Mouse (Mus musculus): ENCODE data around the gene Tspan9. TPM values are rescaled to one million over a fixed set of nuclear protein-coding genes. Genes with fewer than 3 reads are reported as not detected.

Gene Tspan9
- polyA plus RNA-seq, 1 experiment from 2014 or later, result 44.1 TPM

GRCm38 (mm10) chr6:127948656-127949055, 194.7 kb downstream of the Tspan9 start:
- WGBS, result 66% methylated on average over 9 of the region's 9 CpGs
- DNase-seq (ENCODE audit: low spot score, missing footprints) (no peak), ATAC-seq (ENCODE audit: low FRiP score) (no peak)

DNA sequence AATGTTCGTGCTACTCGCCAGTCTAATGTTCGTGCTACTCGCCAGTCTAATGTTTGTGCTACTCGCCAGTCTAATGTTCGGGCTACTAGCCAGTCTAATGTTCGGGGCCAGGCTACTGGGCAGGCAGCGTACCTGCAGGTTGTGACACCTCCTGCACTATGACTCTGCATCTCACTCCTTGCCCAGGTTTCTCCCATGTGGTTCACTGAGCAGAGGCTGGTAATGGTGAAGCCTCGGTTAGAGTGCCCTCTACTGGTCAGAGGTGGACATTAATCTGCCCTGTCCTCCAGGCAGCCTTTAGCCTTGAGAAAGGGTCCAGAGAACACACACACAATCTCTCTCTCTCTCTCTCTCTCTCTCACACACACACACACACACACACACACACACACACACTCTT, 197.7 kb downstream of the Tspan9 start:
- Histone ChIP-seq H3K4me2 (no peak overlapping the region), H3K9ac (ENCODE audit: low read length) (no peak overlapping the region), H3K36me3 (ENCODE audit: control insufficient read depth, insufficient read depth, low read length) (no peaks in the 10 kb centered on the region), H3K4me1 (ENCODE audit: control insufficient read depth, insufficient read depth, low read length) (no peaks in the 10 kb centered on the region), H3K9me3 (ENCODE audit: control insufficient read depth, low read length) (no peaks in the 10 kb centered on the region), H3K4me3 (ENCODE audit: low read depth, low read length) (no peak overlapping the region), H3K27ac (ENCODE audit: low read depth, low read length) (no peak overlapping the region), H3K27me3 (ENCODE audit: control insufficient read depth, insufficient read depth, low read length) (no peaks in the 10 kb centered on the region)
- WGBS, result 64% methylated on average over 9 of the region's 9 CpGs
- DNase-seq (ENCODE audit: low spot score, missing footprints) (peak; percentile 97), ATAC-seq (ENCODE audit: low FRiP score) (peak; percentile 80)

More at GRCm38 (mm10) chr6:127948656-127949055, 194.7 kb downstream of the Tspan9 start:
- no peaks in the 10 kb centered on the region for H3K27me3 ChIP-seq (ENCODE audit: control insufficient read depth, insufficient read depth, low read length)
- H3K4me3 ChIP-seq (ENCODE audit: low read depth, low read length), result no peak overlapping the region
- no peaks in the 10 kb centered on the region for H3K36me3 ChIP-seq (ENCODE audit: control insufficient read depth, insufficient read depth, low read length)
- H3K27ac ChIP-seq (ENCODE audit: low read depth, low read length), result no peak overlapping the region
- no peak overlapping the region for H3K9ac ChIP-seq (ENCODE audit: low read length)
- no peak overlapping the region for H3K4me2 ChIP-seq
- no peaks in the 10 kb centered on the region for H3K9me3 ChIP-seq (ENCODE audit: control insufficient read depth, low read length)
- no peaks in the 10 kb centered on the region for H3K4me1 ChIP-seq (ENCODE audit: control insufficient read depth, insufficient read depth, low read length)

DNA sequence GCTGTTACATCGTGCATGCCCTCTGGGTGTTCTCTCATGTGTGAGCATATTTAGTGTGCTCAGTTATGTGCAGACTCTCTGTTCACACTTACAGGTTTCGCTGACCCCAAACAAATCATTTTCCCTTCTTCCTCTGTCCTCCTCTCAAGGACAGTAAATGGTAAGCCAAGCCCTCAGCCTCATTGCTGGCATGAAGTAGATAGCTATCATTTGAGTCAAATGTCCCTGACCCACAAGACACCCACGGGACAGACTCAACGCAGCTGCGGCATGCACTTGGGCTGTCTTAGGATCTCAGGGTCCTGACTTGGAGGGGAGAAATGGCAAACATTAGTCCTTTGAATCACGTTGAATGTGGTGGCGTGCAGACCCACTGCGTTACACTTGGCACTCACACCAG, 201.0 kb downstream of the Tspan9 start:
- 88% methylated on average over 8 of the region's 8 CpGs for WGBS
- H3K27ac ChIP-seq (ENCODE audit: low read depth, low read length), result no peak overlapping the region
- H3K36me3 ChIP-seq (ENCODE audit: control insufficient read depth, insufficient read depth, low read length), result no peaks in the 10 kb centered on the region
- no peak for ATAC-seq (ENCODE audit: low FRiP score)
- no peak overlapping the region for H3K4me3 ChIP-seq (ENCODE audit: low read depth, low read length)
- no peaks in the 10 kb centered on the region for H3K4me1 ChIP-seq (ENCODE audit: control insufficient read depth, insufficient read depth, low read length)
- no peak overlapping the region for H3K4me2 ChIP-seq
- DNase-seq (ENCODE audit: low spot score, missing footprints), result no peak
- H3K27me3 ChIP-seq (ENCODE audit: control insufficient read depth, insufficient read depth, low read length), result no peaks in the 10 kb centered on the region
- H3K9me3 ChIP-seq (ENCODE audit: control insufficient read depth, low read length), result no peaks in the 10 kb centered on the region
- no peak overlapping the region for H3K9ac ChIP-seq (ENCODE audit: low read length)

DNA sequence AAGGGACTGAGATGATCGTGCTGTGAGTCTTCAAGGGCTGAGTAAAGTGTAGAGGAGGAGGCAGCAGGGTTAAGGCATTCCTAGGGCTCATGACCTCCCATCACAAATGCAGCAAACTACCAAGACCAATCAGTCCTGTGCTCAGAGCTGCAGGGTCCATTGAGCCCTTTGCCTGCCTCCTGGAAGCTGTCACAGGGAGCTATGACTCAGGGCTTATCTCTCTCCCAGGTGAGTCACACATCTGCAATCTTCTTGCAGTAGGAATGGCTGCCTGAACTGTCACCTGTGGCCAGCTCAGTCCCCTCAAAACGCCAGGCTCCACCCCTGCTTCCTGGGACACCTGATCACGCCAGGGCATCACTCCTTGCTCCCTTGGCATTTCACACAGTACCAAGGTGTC, 208.3 kb downstream of the Tspan9 start:
- no peak for DNase-seq (ENCODE audit: low spot score, missing footprints)
- no peak for ATAC-seq (ENCODE audit: low FRiP score)
- H3K4me2 ChIP-seq, result no peak overlapping the region
- no peaks in the 10 kb centered on the region for H3K9me3 ChIP-seq (ENCODE audit: control insufficient read depth, low read length)
- H3K4me3 ChIP-seq (ENCODE audit: low read depth, low read length), result no peak overlapping the region
- H3K36me3 ChIP-seq (ENCODE audit: control insufficient read depth, insufficient read depth, low read length), result no peaks in the 10 kb centered on the region
- H3K27me3 ChIP-seq (ENCODE audit: control insufficient read depth, insufficient read depth, low read length), result no peaks in the 10 kb centered on the region
- no peak overlapping the region for H3K27ac ChIP-seq (ENCODE audit: low read depth, low read length)
- WGBS, result 86% methylated on average over 3 of the region's 3 CpGs
- H3K4me1 ChIP-seq (ENCODE audit: control insufficient read depth, insufficient read depth, low read length), result no peaks in the 10 kb centered on the region
- H3K9ac ChIP-seq (ENCODE audit: low read length), result no peak overlapping the region

DNA sequence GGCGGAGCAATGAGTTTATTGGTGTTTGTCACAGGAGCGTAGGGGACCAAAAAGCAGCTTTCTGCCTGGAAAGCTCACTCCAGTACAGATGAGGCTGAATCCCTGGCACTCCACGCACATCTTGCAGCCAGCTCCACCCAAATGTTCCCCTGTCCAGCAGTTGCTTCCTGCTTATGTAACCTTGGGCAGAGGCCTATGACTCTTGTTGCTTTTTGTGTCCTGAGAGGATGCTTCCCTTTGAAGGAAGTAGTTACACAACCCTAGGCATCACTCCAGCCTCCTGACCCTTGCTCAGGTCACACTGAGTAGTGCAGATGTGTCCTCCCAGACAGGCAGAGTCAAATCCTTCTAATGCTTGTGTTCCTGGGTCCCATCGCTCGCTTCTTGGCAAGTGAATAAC, 209.6 kb downstream of the Tspan9 start:
- Histone ChIP-seq H3K9me3 (ENCODE audit: control insufficient read depth, low read length) (no peaks in the 10 kb centered on the region), H3K4me2 (no peak overlapping the region), H3K36me3 (ENCODE audit: control insufficient read depth, insufficient read depth, low read length) (no peaks in the 10 kb centered on the region), H3K27me3 (ENCODE audit: control insufficient read depth, insufficient read depth, low read length) (no peaks in the 10 kb centered on the region), H3K4me1 (ENCODE audit: control insufficient read depth, insufficient read depth, low read length) (no peaks in the 10 kb centered on the region), H3K4me3 (ENCODE audit: low read depth, low read length) (no peak overlapping the region), H3K9ac (ENCODE audit: low read length) (no peak overlapping the region), H3K27ac (ENCODE audit: low read depth, low read length) (no peak overlapping the region)
- DNase-seq (ENCODE audit: low spot score, missing footprints), result no peak
- 88% methylated on average over 5 of the region's 5 CpGs for WGBS
- no peak for ATAC-seq (ENCODE audit: low FRiP score)

GRCm38 (mm10) chr6:127932697-127933096, 210.7 kb downstream of the Tspan9 start:
- WGBS, result 77% methylated on average over 5 of the region's 5 CpGs
- Histone ChIP-seq H3K36me3 (ENCODE audit: control insufficient read depth, insufficient read depth, low read length) (no peaks in the 10 kb centered on the region), H3K4me2 (no peak overlapping the region), H3K27ac (ENCODE audit: low read depth, low read length) (no peak overlapping the region), H3K9ac (ENCODE audit: low read length) (no peak overlapping the region), H3K27me3 (ENCODE audit: control insufficient read depth, insufficient read depth, low read length) (no peaks in the 10 kb centered on the region), H3K4me1 (ENCODE audit: control insufficient read depth, insufficient read depth, low read length) (no peaks in the 10 kb centered on the region), H3K4me3 (ENCODE audit: low read depth, low read length) (no peak overlapping the region), H3K9me3 (ENCODE audit: control insufficient read depth, low read length) (no peaks in the 10 kb centered on the region)
- ATAC-seq (ENCODE audit: low FRiP score) (no peak), DNase-seq (ENCODE audit: low spot score, missing footprints) (no peak)

- Histone ChIP-seq H3K4me1 (ENCODE audit: control insufficient read depth, insufficient read depth, low read length) (no peaks in the 10 kb centered on the region), H3K27ac (ENCODE audit: low read depth, low read length) (no peak overlapping the region), H3K9me3 (ENCODE audit: control insufficient read depth, low read length) (no peaks in the 10 kb centered on the region), H3K27me3 (ENCODE audit: control insufficient read depth, insufficient read depth, low read length) (no peaks in the 10 kb centered on the region), H3K4me3 (ENCODE audit: low read depth, low read length) (no peak overlapping the region), H3K4me2 (no peak overlapping the region), H3K9ac (ENCODE audit: low read length) (no peak overlapping the region), H3K36me3 (ENCODE audit: control insufficient read depth, insufficient read depth, low read length) (no peaks in the 10 kb centered on the region)
- 65% methylated on average over 5 of the region's 5 CpGs for WGBS
- no peak for ATAC-seq (ENCODE audit: low FRiP score)
- peak; percentile 64 for DNase-seq (ENCODE audit: low spot score, missing footprints)
These were observed 214.7 kb downstream of the Tspan9 start for GRCm38 (mm10) chr6:127928682-127929081.

- no peak overlapping the region for H3K4me3 ChIP-seq (ENCODE audit: low read depth, low read length)
- no peak for ATAC-seq (ENCODE audit: low FRiP score)
- no peaks in the 10 kb centered on the region for H3K36me3 ChIP-seq (ENCODE audit: control insufficient read depth, insufficient read depth, low read length)
- DNase-seq (ENCODE audit: low spot score, missing footprints), result no peak
- no peak overlapping the region for H3K9ac ChIP-seq (ENCODE audit: low read length)
- no peak overlapping the region for H3K27ac ChIP-seq (ENCODE audit: low read depth, low read length)
- H3K9me3 ChIP-seq (ENCODE audit: control insufficient read depth, low read length), result no peaks in the 10 kb centered on the region
- no peak overlapping the region for H3K4me2 ChIP-seq
- H3K4me1 ChIP-seq (ENCODE audit: control insufficient read depth, insufficient read depth, low read length), result no peaks in the 10 kb centered on the region
- no peaks in the 10 kb centered on the region for H3K27me3 ChIP-seq (ENCODE audit: control insufficient read depth, insufficient read depth, low read length)
- WGBS, result 62% methylated on average over 9 of the region's 9 CpGs
These were observed 217.5 kb downstream of the Tspan9 start for GRCm38 (mm10) chr6:127925915-127926314.

GRCm38 (mm10) chr6:127924750-127925149, 218.6 kb downstream of the Tspan9 start:
- Histone ChIP-seq H3K27ac (ENCODE audit: low read depth, low read length) (no peak overlapping the region), H3K9me3 (ENCODE audit: control insufficient read depth, low read length) (no peaks in the 10 kb centered on the region), H3K4me1 (ENCODE audit: control insufficient read depth, insufficient read depth, low read length) (no peaks in the 10 kb centered on the region), H3K4me2 (no peak overlapping the region), H3K9ac (ENCODE audit: low read length) (no peak overlapping the region), H3K27me3 (ENCODE audit: control insufficient read depth, insufficient read depth, low read length) (no peaks in the 10 kb centered on the region), H3K36me3 (ENCODE audit: control insufficient read depth, insufficient read depth, low read length) (no peaks in the 10 kb centered on the region), H3K4me3 (ENCODE audit: low read depth, low read length) (no peak overlapping the region)
- ATAC-seq (ENCODE audit: low FRiP score) (no peak), DNase-seq (ENCODE audit: low spot score, missing footprints) (peak; percentile 2)
- whole genome bisulfite sequencing, result 70% methylated on average over 6 of the region's 6 CpGs

DNA sequence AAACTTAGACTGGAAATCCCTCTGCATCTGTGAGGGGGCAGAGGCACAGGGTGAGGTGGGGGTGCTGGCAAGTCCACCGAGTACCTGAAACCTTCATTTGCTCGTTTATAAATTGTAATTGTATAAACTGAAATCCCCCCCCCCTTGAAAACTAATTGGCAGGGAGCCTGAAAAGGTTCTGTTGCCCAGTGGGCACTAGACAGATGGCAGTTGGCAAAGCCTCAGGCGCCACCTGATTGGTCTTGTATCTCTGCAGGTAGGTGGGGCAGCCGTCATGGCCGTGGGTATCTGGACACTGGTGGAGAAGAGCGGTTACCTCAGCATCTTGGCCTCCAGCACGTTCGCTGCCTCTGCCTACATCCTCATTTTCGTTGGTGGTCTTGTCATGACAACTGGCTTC, 220.1 kb downstream of the Tspan9 start:
- Histone ChIP-seq H3K27me3 (ENCODE audit: control insufficient read depth, insufficient read depth, low read length) (no peaks in the 10 kb centered on the region), H3K9ac (ENCODE audit: low read length) (no peak overlapping the region), H3K4me1 (ENCODE audit: control insufficient read depth, insufficient read depth, low read length) (no peaks in the 10 kb centered on the region), H3K4me3 (ENCODE audit: low read depth, low read length) (no peak overlapping the region), H3K4me2 (no peak overlapping the region), H3K36me3 (ENCODE audit: control insufficient read depth, insufficient read depth, low read length) (no peaks in the 10 kb centered on the region), H3K9me3 (ENCODE audit: control insufficient read depth, low read length) (no peaks in the 10 kb centered on the region), H3K27ac (ENCODE audit: low read depth, low read length) (no peak overlapping the region)
- 84% methylated on average over 9 of the region's 9 CpGs for WGBS
- DNase-seq (ENCODE audit: low spot score, missing footprints) (peak; percentile 6), ATAC-seq (ENCODE audit: low FRiP score) (no peak)

All from midbrain, embryonic 11.5 days (tissue).